Comparison of ENCODE assay signal across 8 mouse cellular contexts in the genomic region with DNA sequence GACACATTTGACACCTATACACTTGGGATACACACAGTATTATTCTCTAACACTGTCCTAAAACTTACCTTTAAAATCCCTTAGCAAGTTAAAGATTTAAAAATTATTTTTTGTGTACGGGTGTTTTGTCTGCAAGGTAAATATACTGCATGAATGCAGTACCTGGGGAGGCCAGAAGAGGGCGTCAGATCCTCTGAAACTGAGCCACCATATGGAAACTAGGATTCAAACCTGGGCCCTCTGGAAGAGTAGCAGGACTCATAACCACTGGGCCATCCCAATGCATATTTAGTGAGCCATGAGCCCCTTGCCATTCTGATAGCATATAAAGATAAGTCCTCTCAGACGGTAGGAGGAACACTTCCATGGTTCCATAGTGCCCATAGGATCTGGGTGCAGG. TPM values are rescaled to one million over a fixed set of nuclear protein-coding genes. Genes with fewer than 3 reads are reported as not detected.
DNase-seq lines count a peak whose midpoint lies in the region; ATAC-seq and TF ChIP-seq lines count a peak whose summit lies in the region.

No protein-coding gene starts in this region.

- no peak for ATAC-seq in forebrain, postnatal 0 days

- no peaks in the 10 kb centered on the region for H3K36me3 ChIP-seq in forebrain, postnatal 0 days (ENCODE audit: insufficient read depth)
- no peaks in the 10 kb centered on the region for H3K36me3 ChIP-seq in liver, adult 2 months (ENCODE audit: control insufficient read depth, insufficient read depth, low read length)

- H3K4me1 ChIP-seq in forebrain, postnatal 0 days (ENCODE audit: insufficient read depth), result no peaks in the 10 kb centered on the region
- H3K4me1 ChIP-seq in liver, adult 2 months (ENCODE audit: control insufficient read depth, insufficient read depth, low read length), result no peaks in the 10 kb centered on the region

- no peaks in the 10 kb centered on the region for H3K79me2 ChIP-seq in liver, adult 2 months (ENCODE audit: control insufficient read depth, insufficient read depth, low read length)

- WGBS in forebrain, postnatal 0 days, result 55% methylated on average over 3 of the region's 3 CpGs
- 54% methylated on average over 3 of the region's 3 CpGs for WGBS in liver, adult 2 months

- peak; percentile 34 for DNase-seq in embryo, embryonic 11 days
- DNase-seq in embryo, embryonic 9.5 days (ENCODE audit: extremely low spot score), result no peak
- DNase-seq in spleen, postnatal 4 days (ENCODE audit: low spot score in 2 of 2), result peak; percentile 36 to 78
- DNase-seq in spleen, postnatal 36 days (ENCODE audit: low spot score in 2 of 2), result no peak
- DNase-seq in forebrain, postnatal 0 days, result peak; percentile 20
- no peak for DNase-seq in liver, adult 2 months (ENCODE audit: extremely low read depth, low read depth, low spot score)
- DNase-seq in thymus, postnatal 14 days, result peak; percentile 29
- DNase-seq in urinary bladder, postnatal 25 days (ENCODE audit: low spot score), result no peak

- H3K27ac ChIP-seq in forebrain, postnatal 0 days (ENCODE audit: low read depth, low read length), result no peak overlapping the region
- H3K27ac ChIP-seq in liver, adult 2 months (replicated peaks; ENCODE audit: insufficient read depth, low read depth, low read length), result no peak overlapping the region

- no peaks in the 10 kb centered on the region for H3K9me3 ChIP-seq in forebrain, postnatal 0 days (ENCODE audit: low read length)

- no peak overlapping the region for H3K4me2 ChIP-seq in forebrain, postnatal 0 days (ENCODE audit: low read depth)

- peak; percentile 63 for TF ChIP-seq CTCF in forebrain, postnatal 0 days (IDR thresholded peaks at IDR 0.05; ENCODE audit: low read depth)
- peak; percentile 44; the same call in 1 of the 2 replicates for TF ChIP-seq CTCF in liver, adult 2 months (IDR thresholded peaks at IDR 0.05; ENCODE audit: low read depth, low read length)

- H3K27me3 ChIP-seq in forebrain, postnatal 0 days (ENCODE audit: insufficient read depth, low read length), result no peaks in the 10 kb centered on the region
- H3K27me3 ChIP-seq in liver, adult 2 months (ENCODE audit: control insufficient read depth, insufficient read depth, low read length), result no peaks in the 10 kb centered on the region

- TF ChIP-seq POLR2A in liver, adult 2 months (IDR thresholded peaks at IDR 0.05; ENCODE audit: extremely low read depth, insufficient read depth, low read length), result no peak

- no peak overlapping the region for H3K4me3 ChIP-seq in forebrain, postnatal 0 days (ENCODE audit: low read depth, low read length)
- no peak overlapping the region for H3K4me3 ChIP-seq in liver, adult 2 months (ENCODE audit: insufficient read depth, low read depth, low read length)

- no peak overlapping the region for H3K9ac ChIP-seq in forebrain, postnatal 0 days
- H3K9ac ChIP-seq in liver, adult 2 months (ENCODE audit: low read depth, low read length), result no peak overlapping the region

RNA-seq across cellular contexts. Expression of a gene that starts 33.8 kb away (rescaled TPM):
- 10.1 and 10.9 TPM in 2 replicates for total RNA-seq in forebrain, postnatal 0 days (2014; rRNA removed)
- polyA plus RNA-seq in forebrain, postnatal 0 days (2015; fragmentation: Nextera tagmentation; extraction: Ambion mirVana), result 7.9 and 12.4 TPM in 2 replicates
- 0.37 and 0.54 TPM in 2 replicates for total RNA-seq in liver, adult 2 months (2014; rRNA removed)
- polyA plus RNA-seq in liver, adult 2 months (2012; rRNA removed), result 0.24 and 0.29 TPM in 2 replicates

RNA-seq across cellular contexts. Expression of a gene that starts 44.2 kb away (rescaled TPM):
- 11.5 and 13.1 TPM in 2 replicates for total RNA-seq in forebrain, postnatal 0 days (2014; rRNA removed)
- 2.3 and 2.5 TPM in 2 replicates for polyA plus RNA-seq in forebrain, postnatal 0 days (2015; fragmentation: Nextera tagmentation; extraction: Ambion mirVana)
- 1.0 TPM in 2 replicates for total RNA-seq in liver, adult 2 months (2014; rRNA removed)
- 0.67 and 0.75 TPM in 2 replicates for polyA plus RNA-seq in liver, adult 2 months (2012; rRNA removed)

Comparison
In these comparisons a context has a peak if more than half of its experiments do, and no peak if none do; other contexts are left out.
1. DNase-seq: peak in embryo, embryonic 11 days (single experiment), spleen, postnatal 4 days (2 of 2), forebrain, postnatal 0 days (single experiment) and thymus, postnatal 14 days (single experiment); none in embryo, embryonic 9.5 days (single experiment), spleen, postnatal 36 days (0 of 2), liver, adult 2 months (single experiment) and urinary bladder, postnatal 25 days (single experiment).